8 mouse cellular contexts compared by ENCODE assay signal in genomic region chr1:61377070-61377469, GRCm38 (mm10).
A peak's percentile ranks its signal among the peaks of the same experiment; 100 is the strongest.
DNase-seq lines count a peak whose midpoint lies in the region; ATAC-seq and TF ChIP-seq lines count a peak whose summit lies in the region.

No protein-coding gene starts in this region.

- H3K9me3 ChIP-seq in hindbrain, embryonic 14.5 days (ENCODE audit: control insufficient read depth, low read length), result no peaks in the 10 kb centered on the region

- peaks cover 7% of the 10 kb centered on the region for H3K4me1 ChIP-seq in hindbrain, embryonic 14.5 days (replicated peaks; ENCODE audit: control insufficient read depth, insufficient read depth, low read length)
- no peaks in the 10 kb centered on the region; the same call in 1 of the 2 replicates for H3K4me1 ChIP-seq in spleen, adult 2 months (ENCODE audit: control insufficient read depth, insufficient read depth, insufficient read length)

- TF ChIP-seq POLR2A in spleen, adult 2 months (IDR thresholded peaks at IDR 0.05; ENCODE audit: low read depth, low read length), result no peak

- WGBS in hindbrain, embryonic 14.5 days, result 1% methylated on average over 7 of the region's 7 CpGs
- 3% methylated on average over 7 of the region's 7 CpGs for WGBS in spleen, adult 2 months

- no peak overlapping the region for H3K4me3 ChIP-seq in hindbrain, embryonic 14.5 days (replicated peaks; ENCODE audit: low read length)
- H3K4me3 ChIP-seq in left cerebral cortex, adult 2 months, result no peak overlapping the region
- H3K4me3 ChIP-seq in spleen, adult 2 months (ENCODE audit: extremely low read depth, insufficient read depth, insufficient read length), result no peak overlapping the region

- H3K36me3 ChIP-seq in hindbrain, embryonic 14.5 days (replicated peaks; ENCODE audit: control insufficient read depth, insufficient read depth), result no peaks in the 10 kb centered on the region
- H3K36me3 ChIP-seq in spleen, adult 2 months (ENCODE audit: control insufficient read depth, insufficient read depth, low read length), result no peaks in the 10 kb centered on the region

- intact Hi-C loops in left cerebral cortex, adult 2 months (cut with DNase I), result loop anchor here (1.0 to 5.0 kb wide), 6 partner anchors 78 to 1585 kb away; no protein-coding TSS in a partner anchor

- H3K4me2 ChIP-seq in hindbrain, embryonic 14.5 days (replicated peaks), result no peak overlapping the region

- H3K27ac ChIP-seq in hindbrain, embryonic 14.5 days, result no peak overlapping the region
- H3K27ac ChIP-seq in left cerebral cortex, adult 2 months, result no peak overlapping the region
- no peak overlapping the region for H3K27ac ChIP-seq in spleen, adult 2 months (ENCODE audit: insufficient read depth, low read length)

- no peak for DNase-seq in cerebellum, adult 11-12 months
- DNase-seq in cerebellum, adult 18-20 months, result peak; percentile 43 to 76
- peak; percentile 31 to 60 for DNase-seq in frontal cortex, postnatal 25 days (ENCODE audit: low spot score in 2 of 2)
- DNase-seq in hindbrain, embryonic 14.5 days (ENCODE audit: low spot score), result peak; percentile 90
- peak; percentile 68 to 72 for DNase-seq in left cerebral cortex, adult 2 months (ENCODE audit: extremely low spot score in 1 of 2, low spot score in 2 of 2)
- peak; percentile 4 to 22 for DNase-seq in spleen, adult 2 months (ENCODE audit: low read depth in 1 of 2, low spot score in 2 of 2)

- H3K9ac ChIP-seq in hindbrain, embryonic 14.5 days, result no peak overlapping the region

- peak; percentile 28; the same call in 1 of the 2 replicates for ATAC-seq in cerebellum, adult (ENCODE audit: insufficient number of reproducible peaks, low FRiP score, low TSS enrichment)
- ATAC-seq in hindbrain, embryonic 14.5 days (ENCODE audit: low FRiP score), result no peak
- ATAC-seq in megakaryocyte progenitor cell, adult 5-6 weeks (replicated peaks; ENCODE audit: poor library complexity), result peak; percentile 65

- TF ChIP-seq CTCF in left cerebral cortex, adult 2 months (IDR thresholded peaks at IDR 0.05), result peak; percentile 88
- TF ChIP-seq CTCF in spleen, adult 2 months (IDR thresholded peaks at IDR 0.05; ENCODE audit: extremely low read depth, insufficient read depth, insufficient read length, insufficient replicate concordance), result peak; percentile 65; the same call in 1 of the 2 replicates

- H3K27me3 ChIP-seq in hindbrain, embryonic 14.5 days (ENCODE audit: control insufficient read depth, insufficient read depth, low read length), result no peaks in the 10 kb centered on the region
- no peaks in the 10 kb centered on the region for H3K27me3 ChIP-seq in spleen, adult 2 months (ENCODE audit: control insufficient read depth, insufficient read depth, low read length)
